ENCODE assay signal across 25 mouse cellular contexts in genomic region chr15:14741733-14742132, GRCm38 (mm10).
"Had no signal": no experiment of that assay in that cellular context is flagged by ENCODE, and none has a peak within 500 bp of the region (broad histone marks: within the 10 kb centered on the region; RNA-seq: fewer than 3 reads in every experiment).

No protein-coding gene starts in this region.

- H3K36me3 ChIP-seq: embryonic facial prominence, embryonic 10.5 days; embryonic facial prominence, embryonic 12.5 days; embryonic facial prominence, embryonic 13.5 days; embryonic facial prominence, embryonic 15.5 days; forebrain, embryonic 10.5 days; forebrain, embryonic 12.5 days; forebrain, embryonic 15.5 days; heart, embryonic 10.5 days had no signal

- H3K27me3 ChIP-seq: embryonic facial prominence, embryonic 12.5 days; embryonic facial prominence, embryonic 13.5 days; embryonic facial prominence, embryonic 15.5 days; forebrain, embryonic 12.5 days; forebrain, embryonic 13.5 days; forebrain, embryonic 15.5 days had no signal

- H3K9me3 ChIP-seq: embryonic facial prominence, embryonic 10.5 days; embryonic facial prominence, embryonic 12.5 days; embryonic facial prominence, embryonic 13.5 days; embryonic facial prominence, embryonic 15.5 days; forebrain, embryonic 10.5 days; forebrain, embryonic 12.5 days; forebrain, embryonic 13.5 days; forebrain, embryonic 15.5 days had no signal

- H3K4me1 ChIP-seq: embryonic facial prominence, embryonic 10.5 days; embryonic facial prominence, embryonic 12.5 days; embryonic facial prominence, embryonic 13.5 days; embryonic facial prominence, embryonic 15.5 days; forebrain, embryonic 10.5 days; forebrain, embryonic 12.5 days; forebrain, embryonic 13.5 days; forebrain, embryonic 15.5 days; heart, embryonic 10.5 days had no signal

- H3K4me3 ChIP-seq: embryonic facial prominence, embryonic 10.5 days; embryonic facial prominence, embryonic 12.5 days; embryonic facial prominence, embryonic 13.5 days; embryonic facial prominence, embryonic 15.5 days; erythroblast, embryonic 14.5 days; forebrain, embryonic 10.5 days; forebrain, embryonic 12.5 days; forebrain, embryonic 13.5 days; forebrain, embryonic 15.5 days; gastrocnemius, adult 2 months; heart, adult 2 months; heart, embryonic 10.5 days had no signal

- DNase-seq: cerebellum, adult 9-11 months; cerebellum, postnatal 10 days; cerebellum, postnatal 14 days; cerebellum, postnatal 25 days; cerebellum, postnatal 36 days; embryo, embryonic 11 days; forebrain, postnatal 0 days; gastrocnemius, adult 2 months; gastrocnemius, postnatal 10 days; gastrocnemius, postnatal 14 days; gastrocnemius, postnatal 25 days; gastrocnemius, postnatal 36 days; heart, adult 11 months; heart, adult 18-20 months; heart, adult 2 months had no signal

- H3K9ac ChIP-seq: embryonic facial prominence, embryonic 12.5 days; embryonic facial prominence, embryonic 13.5 days; embryonic facial prominence, embryonic 15.5 days; forebrain, embryonic 12.5 days; forebrain, embryonic 13.5 days; forebrain, embryonic 15.5 days; forebrain, postnatal 0 days had no signal

- H3K27ac ChIP-seq: embryonic facial prominence, embryonic 10.5 days; embryonic facial prominence, embryonic 12.5 days; embryonic facial prominence, embryonic 13.5 days; embryonic facial prominence, embryonic 15.5 days; forebrain, embryonic 10.5 days; forebrain, embryonic 12.5 days; forebrain, embryonic 13.5 days; forebrain, embryonic 15.5 days; gastrocnemius, adult 2 months; heart, adult 2 months; heart, embryonic 10.5 days had no signal
